Mouse (Mus musculus) layer of hippocampus, postnatal 36 days (tissue): ENCODE measurements around the gene Tns2. TPM values are rescaled to one million over a fixed set of nuclear protein-coding genes. Genes with fewer than 3 reads are reported as not detected.

ENCODE experiments used
- DNase-seq, 2 experiments: peaks; one replicate each; pipeline ENCODE4 v3.0.0; 2022
- total RNA-seq, 2 experiments: library from RNA; stranded (reverse); gene quantifications; 2 replicates each; pipeline ENCODE4 v1.2.3; 2021

Tns2 gene
- total RNA-seq, 2 experiments from 2014 or later = 10.7 to 22.0 TPM

GRCm38 (mm10) chr15:102110701-102111494 is 10.7 kb downstream of the Tns2 start:
- DNase-seq = no peak

- DNase-seq = no peak
Observed at GRCm38 (mm10) chr15:102111495-102111829, 11.2 kb downstream of the Tns2 start.

- DNase-seq = no peak
Observed at GRCm38 (mm10) chr15:102112181-102112580, 12.0 kb downstream of the Tns2 start.

- DNase-seq = no peak
Observed at GRCm38 (mm10) chr15:102112827-102113226, 12.6 kb downstream of the Tns2 start.

- DNase-seq = no peak
Observed at GRCm38 (mm10) chr15:102113674-102114073, 13.5 kb downstream of the Tns2 start.

GRCm38 (mm10) chr15:102114651-102115260 is 14.5 kb downstream of the Tns2 start:
- no peak for DNase-seq

GRCm38 (mm10) chr15:102115731-102116231 is 15.6 kb downstream of the Tns2 start:
- no peak for DNase-seq

GRCm38 (mm10) chr15:102116753-102117415 is 16.7 kb downstream of the Tns2 start:
- DNase-seq = no peak

- DNase-seq = no peak
Observed at GRCm38 (mm10) chr15:102117461-102118443, 17.5 kb downstream of the Tns2 start.

- no peak for DNase-seq
Observed at GRCm38 (mm10) chr15:102118591-102118990, 18.4 kb downstream of the Tns2 start.

GRCm38 (mm10) chr15:102119121-102119830 is 19.1 kb downstream of the Tns2 start:
- no peak for DNase-seq

GRCm38 (mm10) chr15:102119831-102120170 is 19.6 kb downstream of the Tns2 start:
- no peak for DNase-seq

- DNase-seq = no peak
Observed at GRCm38 (mm10) chr15:102120530-102120929, 20.3 kb downstream of the Tns2 start.

GRCm38 (mm10) chr15:102126303-102126702 is 26.1 kb downstream of the Tns2 start:
- no peak for DNase-seq

- DNase-seq = no peak
Observed at GRCm38 (mm10) chr15:102133314-102133713, 33.1 kb downstream of the Tns2 start.

GRCm38 (mm10) chr15:102134709-102135108 is 34.5 kb downstream of the Tns2 start:
- DNase-seq = no peak

GRCm38 (mm10) chr15:102135522-102136128 is 35.4 kb downstream of the Tns2 start:
- no peak for DNase-seq

GRCm38 (mm10) chr15:102136129-102136758 is 36.0 kb downstream of the Tns2 start, which contains the start of gene Spryd3:
Gene Spryd3, minus strand, starts transcription at chr15:102136234.
- DNase-seq = peak; percentile 98 to 99

GRCm38 (mm10) chr15:102141120-102141519 is 40.9 kb downstream of the Tns2 start:
- DNase-seq = no peak
